Mouse (Mus musculus): ENCODE results near the gene Ryr1. TPM values are rescaled to one million over a fixed set of nuclear protein-coding genes. Genes with fewer than 3 reads are reported as not detected.

Gene Ryr1
- polyA plus RNA-seq, 1 experiment from 2014 or later: 0.31 TPM

DNA sequence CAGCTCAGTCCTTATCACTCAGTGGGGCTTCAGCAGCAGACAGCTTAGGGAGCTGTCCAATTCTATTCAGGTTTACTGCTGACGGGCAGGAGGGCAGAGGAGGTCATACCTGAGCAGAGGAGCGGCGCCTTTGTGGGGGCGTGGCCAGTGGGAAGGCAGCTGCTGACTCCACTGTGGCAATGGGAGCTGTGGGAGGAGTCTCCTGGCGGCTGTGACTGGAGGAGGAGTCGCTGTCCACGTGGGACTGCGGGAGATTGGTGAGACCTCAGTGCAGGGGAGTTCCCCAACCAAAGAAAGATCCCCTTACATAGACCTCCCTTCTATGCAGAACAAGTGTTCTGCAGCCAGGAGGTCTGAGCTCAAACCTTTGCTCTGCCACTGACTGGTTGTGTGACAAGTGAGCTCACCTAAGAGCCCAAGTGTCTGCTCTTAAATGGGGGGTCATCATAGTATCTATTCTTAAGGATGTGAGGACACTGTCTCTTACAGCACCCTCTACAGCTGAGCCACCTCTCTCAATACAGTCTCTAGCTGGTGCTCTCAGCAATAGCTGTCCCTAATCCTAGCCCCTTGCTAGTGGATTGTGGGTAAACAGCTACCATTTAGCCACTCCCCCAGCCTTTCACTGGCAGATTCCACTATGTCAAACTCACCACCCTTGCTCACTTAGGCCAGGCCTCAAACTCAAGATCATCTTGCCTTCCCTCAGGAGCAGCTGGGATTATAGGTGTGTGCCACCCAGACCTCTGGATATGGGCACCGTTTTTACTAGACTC lies 38.0 kb upstream of the Ryr1 start:
- H3K27me3 ChIP-seq (replicated peaks): peaks cover 57% of the 10 kb centered on the region
- no peak overlapping the region for H3K4me3 ChIP-seq
- H3K36me3 ChIP-seq: peaks cover 8% of the 10 kb centered on the region; the same call in 1 of the 2 replicates
- no peak; the same call in 1 of the 2 replicates for ATAC-seq (ENCODE audit: extremely low read depth, insufficient number of reproducible peaks, low FRiP score, low TSS enrichment)
- H3K9me3 ChIP-seq: no peaks in the 10 kb centered on the region
- H3K27ac ChIP-seq (replicated peaks): no peak overlapping the region
- H3K4me1 ChIP-seq: peaks cover 11% of the 10 kb centered on the region
- H3K9ac ChIP-seq: no peak overlapping the region
- no peak overlapping the region for H3K4me2 ChIP-seq
- 13% methylated on average over 9 of the region's 9 CpGs for WGBS

DNA sequence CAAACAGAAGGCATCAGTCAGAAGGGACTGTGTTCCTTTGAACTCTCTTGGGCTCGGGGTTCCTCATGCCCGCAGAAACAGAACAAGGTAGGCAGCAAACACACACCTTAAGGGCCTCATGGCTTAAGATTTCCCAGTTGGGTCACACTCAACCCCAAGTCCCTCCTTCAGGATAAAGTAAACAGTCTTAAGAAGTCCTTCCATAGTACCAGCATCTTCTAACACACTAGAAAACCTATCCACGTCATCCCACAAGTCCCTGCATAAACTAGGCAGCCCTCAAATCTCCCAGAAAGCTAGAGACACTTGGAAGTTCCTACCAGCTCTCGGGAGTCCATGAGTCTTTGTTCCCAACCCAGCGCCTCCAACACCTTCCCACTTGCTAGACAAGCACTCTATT lies 37.3 kb upstream of the Ryr1 start:
- no peak for ATAC-seq (ENCODE audit: extremely low read depth, insufficient number of reproducible peaks, low FRiP score, low TSS enrichment)
- peaks cover 57% of the 10 kb centered on the region for H3K27me3 ChIP-seq (replicated peaks)
- peaks cover 8% of the 10 kb centered on the region; the same call in 1 of the 2 replicates for H3K36me3 ChIP-seq
- H3K4me2 ChIP-seq: no peak overlapping the region
- peaks cover 9% of the 10 kb centered on the region for H3K4me1 ChIP-seq
- H3K9ac ChIP-seq: no peak overlapping the region
- no peak overlapping the region for H3K27ac ChIP-seq (replicated peaks)
- H3K4me3 ChIP-seq: no peak overlapping the region
- H3K9me3 ChIP-seq: no peaks in the 10 kb centered on the region
- WGBS: 60% methylated on average over 5 of the region's 5 CpGs

DNA sequence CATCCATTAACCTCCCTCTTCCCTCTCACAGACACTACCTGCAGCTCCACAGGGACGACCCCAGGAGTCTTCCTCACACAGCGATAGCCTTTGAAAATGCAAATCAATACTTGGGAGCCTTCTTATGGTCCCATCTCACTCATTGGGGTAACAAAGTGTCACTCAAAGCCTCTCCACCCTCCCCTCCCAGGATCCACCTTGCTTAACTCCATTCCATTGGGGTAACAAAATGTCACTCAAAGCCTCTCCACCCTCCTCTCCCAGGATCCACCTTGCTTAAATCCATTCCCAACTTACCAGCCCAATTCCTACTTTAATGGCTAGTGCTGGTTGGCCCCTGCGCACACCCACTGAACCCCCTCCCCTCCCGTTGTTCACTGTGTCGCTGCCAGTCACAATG lies 33.3 kb upstream of the Ryr1 start:
- H3K36me3 ChIP-seq: peaks cover 14% of the 10 kb centered on the region
- 0 out of 2 replicates have a peak, but pooled peaks cover 4% of the 10 kb centered on the region for H3K9me3 ChIP-seq
- H3K9ac ChIP-seq: no peak overlapping the region
- H3K27ac ChIP-seq (replicated peaks): no peak overlapping the region
- H3K27me3 ChIP-seq (replicated peaks): peaks cover 49% of the 10 kb centered on the region
- no peak for ATAC-seq (ENCODE audit: extremely low read depth, insufficient number of reproducible peaks, low FRiP score, low TSS enrichment)
- peaks cover 19% of the 10 kb centered on the region for H3K4me1 ChIP-seq
- H3K4me3 ChIP-seq: no peak overlapping the region
- WGBS: 3% methylated on average over 5 of the region's 5 CpGs
- no peak overlapping the region for H3K4me2 ChIP-seq

DNA sequence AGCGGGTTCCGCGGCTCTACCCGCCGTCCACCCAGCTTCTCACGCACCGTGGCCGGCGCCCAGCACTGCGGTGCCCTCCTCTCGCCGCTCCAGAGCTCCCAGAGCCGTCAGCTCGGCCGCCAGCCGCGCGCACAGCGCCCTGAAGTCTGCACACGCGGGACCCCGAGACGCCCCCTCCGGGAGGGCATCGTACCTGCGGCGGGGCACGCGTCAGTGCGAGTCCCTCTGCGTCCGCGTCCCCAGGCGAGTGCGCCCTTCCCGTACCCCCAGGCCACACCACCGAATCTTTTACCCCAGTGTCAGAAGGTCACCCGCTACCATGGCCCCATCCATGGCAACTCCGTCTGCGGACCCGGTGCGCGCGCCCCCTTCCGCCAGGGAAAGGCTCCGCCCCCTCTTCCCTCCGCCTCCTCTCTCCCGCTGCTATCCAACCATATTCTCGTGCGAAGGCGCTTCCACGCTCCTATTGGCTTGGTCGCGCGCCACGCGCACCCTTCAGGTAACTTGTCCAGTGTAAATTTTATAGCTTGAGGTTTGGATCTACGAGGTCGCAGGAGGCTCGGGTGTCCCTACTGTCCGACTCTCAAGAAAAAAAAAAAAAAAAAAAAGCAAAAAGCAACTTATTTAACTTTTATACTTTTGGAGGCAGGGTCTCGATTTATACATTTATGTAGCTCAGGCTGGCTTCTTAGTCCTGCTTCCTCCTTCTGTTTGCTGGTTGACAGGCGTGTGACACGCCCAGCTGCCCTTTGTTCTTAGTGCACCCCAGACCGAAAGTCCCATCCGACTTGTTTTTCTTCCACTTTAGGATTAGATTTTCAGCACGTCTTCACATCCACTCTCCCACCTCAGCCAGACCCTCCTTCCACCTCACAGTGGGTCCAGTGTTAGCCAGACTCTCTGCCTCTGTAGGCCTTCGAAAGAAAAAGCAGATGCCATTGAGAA lies 31.1 kb upstream of the Ryr1 start, which contains the start of gene Fam98c:
Fam98c (minus strand) TSS at position 397 of the 945 bp plus-strand sequence.
- H3K27me3 ChIP-seq (replicated peaks): peaks cover 40% of the 10 kb centered on the region
- ATAC-seq (ENCODE audit: extremely low read depth, insufficient number of reproducible peaks, low FRiP score, low TSS enrichment): peak; percentile 68

DNA sequence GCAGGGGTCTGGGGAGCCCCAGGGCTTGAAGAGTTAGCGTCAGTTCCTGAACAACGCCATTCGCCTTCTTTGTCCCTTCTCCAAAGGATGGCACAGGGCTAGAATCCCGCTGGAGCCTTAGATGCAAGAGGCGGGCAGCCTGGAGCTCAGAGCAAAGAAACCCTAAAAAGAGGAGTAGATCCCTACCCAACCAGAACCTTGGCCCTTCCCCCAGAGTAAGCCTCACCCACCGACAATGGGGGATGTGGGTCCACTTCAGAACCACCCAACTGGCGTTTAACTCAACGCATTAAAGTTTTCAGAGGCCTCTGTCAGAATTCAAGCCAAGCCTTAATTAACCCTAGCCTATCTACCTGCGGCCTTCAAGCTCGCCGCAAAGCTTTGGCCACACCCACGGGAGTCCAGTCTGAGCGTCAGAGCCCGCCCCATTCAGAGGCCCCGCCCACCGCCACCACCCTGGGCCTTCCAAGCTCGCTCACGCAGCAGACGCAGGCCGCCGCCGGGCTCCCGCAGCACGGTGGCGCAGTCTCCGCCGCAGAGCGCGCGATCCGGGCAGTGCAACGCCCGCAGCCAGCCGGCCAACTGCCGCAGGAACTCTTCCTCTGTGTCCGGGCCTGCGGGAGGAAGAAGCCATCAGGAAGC lies 30.3 kb upstream of the Ryr1 start:
- 0 out of 2 replicates have a peak, but pooled peaks cover 4% of the 10 kb centered on the region for H3K9me3 ChIP-seq
- 7% methylated on average over 37 of the region's 37 CpGs for WGBS
- peak overlapping the region; percentile 89 for H3K9ac ChIP-seq
- peaks cover 10% of the 10 kb centered on the region for H3K4me1 ChIP-seq
- H3K27me3 ChIP-seq (replicated peaks): peaks cover 36% of the 10 kb centered on the region
- ATAC-seq (ENCODE audit: extremely low read depth, insufficient number of reproducible peaks, low FRiP score, low TSS enrichment): peak; percentile 77
- peak overlapping the region; percentile 97 for H3K4me2 ChIP-seq
- peak overlapping the region; percentile 84 for H3K27ac ChIP-seq (replicated peaks)
- H3K4me3 ChIP-seq: peak overlapping the region; percentile 86
- peaks cover 6% of the 10 kb centered on the region for H3K36me3 ChIP-seq

More for the DNA sequence above, 31.1 kb upstream of the Ryr1 start, which contains the start of gene Fam98c:
- Histone ChIP-seq H3K9ac (peak within 1 kb of the TSS; percentile 89), H3K4me2 (peak within 1 kb of the TSS; percentile 97), H3K4me1 (peaks cover 10% of the 10 kb centered on the region), H3K4me3 (peak within 1 kb of the TSS; percentile 86), H3K9me3 (0 out of 2 replicates have a peak, but pooled peaks cover 4% of the 10 kb centered on the region), H3K36me3 (peaks cover 9% of the 10 kb centered on the region), H3K27ac (replicated peaks) (peak within 1 kb of the TSS; percentile 84)
- 3% methylated on average over 68 of the region's 68 CpGs for WGBS

DNA sequence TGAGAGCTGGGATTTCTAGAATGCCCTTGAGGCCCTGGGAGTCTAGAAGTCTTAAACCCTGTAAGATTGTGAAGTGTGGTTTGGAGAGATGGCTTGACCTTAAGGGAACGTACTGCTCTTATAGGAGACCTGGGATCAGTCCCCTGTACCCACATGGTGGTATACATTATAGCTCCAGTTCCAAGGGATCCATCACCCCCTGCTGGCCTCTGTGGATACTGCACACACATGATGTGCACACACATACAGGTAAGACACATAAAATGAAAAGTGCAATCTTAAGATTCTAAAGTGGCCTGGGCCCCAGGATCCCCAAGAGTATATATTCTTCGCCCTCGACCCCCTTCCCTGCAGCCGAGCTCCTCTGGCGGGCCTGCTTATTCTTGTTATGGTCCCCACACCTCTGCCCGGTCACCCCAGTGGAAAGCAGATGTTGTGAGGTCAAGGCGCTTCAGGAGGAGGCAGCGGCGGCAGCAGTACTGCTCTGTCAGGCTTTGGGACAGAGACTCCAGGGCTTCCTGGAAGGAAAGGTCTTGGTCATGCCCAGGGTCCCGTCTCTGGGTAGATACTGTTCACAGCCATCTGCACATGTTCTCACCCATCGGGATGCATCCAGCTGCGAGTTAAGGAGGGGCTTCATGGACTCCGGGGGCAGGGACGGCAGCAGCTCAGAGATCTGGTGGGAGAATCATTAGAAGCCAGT lies 29.2 kb upstream of the Ryr1 start:
- peaks cover 34% of the 10 kb centered on the region for H3K27me3 ChIP-seq (replicated peaks)
- ATAC-seq (ENCODE audit: extremely low read depth, insufficient number of reproducible peaks, low FRiP score, low TSS enrichment): no peak
- peaks cover 6% of the 10 kb centered on the region for H3K36me3 ChIP-seq
- H3K4me3 ChIP-seq: no peak overlapping the region
- H3K4me1 ChIP-seq: peaks cover 10% of the 10 kb centered on the region
- WGBS: 88% methylated on average over 14 of the region's 14 CpGs
- no peak overlapping the region for H3K4me2 ChIP-seq
- 0 out of 2 replicates have a peak, but pooled peaks cover 4% of the 10 kb centered on the region for H3K9me3 ChIP-seq
- no peak overlapping the region for H3K9ac ChIP-seq
- no peak overlapping the region for H3K27ac ChIP-seq (replicated peaks)

DNA sequence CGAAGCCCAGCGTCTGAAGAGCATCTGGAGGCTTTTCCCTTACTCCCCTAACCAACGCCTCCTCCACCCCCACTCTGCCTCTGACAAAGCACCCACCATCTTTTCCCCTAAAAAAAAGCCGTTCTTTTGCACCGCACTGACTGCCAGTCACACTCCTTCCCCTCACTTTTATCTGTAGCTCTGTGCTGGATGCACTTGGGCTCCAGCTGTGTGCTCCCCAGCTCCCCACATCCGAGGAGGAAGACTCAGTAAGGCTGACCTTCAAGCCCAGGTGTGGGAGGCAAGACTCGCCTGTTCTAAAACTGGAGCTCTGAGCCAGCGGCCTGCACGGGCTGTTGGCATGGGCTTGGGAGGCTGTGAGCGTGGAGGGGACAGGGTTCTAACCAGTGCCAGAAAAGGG lies 26.5 kb upstream of the Ryr1 start:
- Histone ChIP-seq H3K36me3 (peaks cover 6% of the 10 kb centered on the region), H3K9me3 (0 out of 2 replicates have a peak, but pooled peaks cover 4% of the 10 kb centered on the region), H3K4me1 (peaks cover 9% of the 10 kb centered on the region), H3K27ac (replicated peaks) (no peak overlapping the region), H3K4me2 (no peak overlapping the region), H3K4me3 (no peak overlapping the region), H3K9ac (no peak overlapping the region), H3K27me3 (replicated peaks) (peaks cover 17% of the 10 kb centered on the region)
- ATAC-seq (ENCODE audit: extremely low read depth, insufficient number of reproducible peaks, low FRiP score, low TSS enrichment): no peak
- 55% methylated on average over 10 of the region's 10 CpGs for WGBS

DNA sequence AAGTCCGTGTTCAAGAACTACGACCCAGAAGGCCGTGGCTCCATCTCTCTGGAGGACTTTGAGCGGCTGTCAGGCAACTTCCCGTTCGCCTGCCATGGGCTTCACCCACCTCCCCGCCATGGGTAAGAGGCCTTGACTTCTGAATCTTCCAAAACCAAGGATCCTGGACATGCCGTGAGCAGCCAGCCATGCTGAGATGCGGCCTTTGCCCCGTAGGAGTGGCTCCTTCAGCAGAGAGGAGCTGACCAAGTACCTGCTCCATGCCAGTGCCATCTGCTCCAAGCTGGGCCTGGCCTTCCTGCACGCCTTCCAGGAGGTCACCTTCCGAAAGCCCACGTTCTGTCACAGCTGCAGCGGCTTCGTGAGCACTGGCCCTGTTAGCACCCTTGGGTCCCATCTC lies 23.8 kb upstream of the Ryr1 start:
- no peaks in the 10 kb centered on the region for H3K4me1 ChIP-seq
- H3K27ac ChIP-seq (replicated peaks): no peak overlapping the region
- no peak overlapping the region for H3K9ac ChIP-seq
- no peak overlapping the region for H3K4me2 ChIP-seq
- 82% methylated on average over 15 of the region's 15 CpGs for WGBS
- peaks cover 17% of the 10 kb centered on the region for H3K27me3 ChIP-seq (replicated peaks)
- H3K36me3 ChIP-seq: no peaks in the 10 kb centered on the region; the same call in 1 of the 2 replicates
- H3K9me3 ChIP-seq: no peaks in the 10 kb centered on the region
- H3K4me3 ChIP-seq: no peak overlapping the region
- ATAC-seq (ENCODE audit: extremely low read depth, insufficient number of reproducible peaks, low FRiP score, low TSS enrichment): no peak

DNA sequence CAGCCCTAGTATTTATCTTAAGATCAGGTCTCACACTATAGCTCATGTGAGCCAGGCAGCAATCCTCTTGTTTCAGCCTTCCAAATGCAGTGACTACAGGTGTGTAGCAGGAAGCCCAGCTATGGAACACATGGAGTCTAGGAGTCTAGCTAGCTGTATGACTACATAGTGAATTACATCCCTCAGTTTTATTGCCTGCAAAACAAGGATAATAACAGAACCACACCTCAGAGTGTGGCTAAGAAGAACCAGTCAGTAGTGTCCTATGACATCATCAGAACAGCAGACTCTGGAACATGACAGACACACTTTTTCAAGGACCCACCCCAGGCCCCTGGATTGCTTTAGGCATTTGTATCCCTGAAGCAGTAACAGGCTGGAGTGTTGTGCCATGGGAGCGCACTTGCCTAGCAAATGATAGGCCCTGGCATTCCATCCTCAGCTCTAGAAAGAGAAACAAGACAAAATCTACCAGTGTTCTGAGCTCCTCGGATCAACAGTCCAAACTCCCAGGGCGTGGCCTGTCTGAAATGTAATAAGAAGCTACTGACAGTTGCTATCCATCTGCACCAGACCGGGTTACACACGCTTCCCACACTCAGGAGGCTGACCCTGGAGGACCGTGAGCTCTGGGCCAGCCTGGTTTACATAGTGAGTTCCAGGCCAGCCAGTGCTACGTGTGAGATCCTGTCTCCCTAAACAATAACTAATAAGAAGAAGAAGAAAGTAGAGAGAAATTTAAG lies 21.8 kb upstream of the Ryr1 start:
- Histone ChIP-seq H3K9me3 (no peaks in the 10 kb centered on the region), H3K27me3 (replicated peaks) (peaks cover 17% of the 10 kb centered on the region), H3K27ac (replicated peaks) (no peak overlapping the region), H3K36me3 (no peaks in the 10 kb centered on the region), H3K9ac (no peak overlapping the region), H3K4me2 (no peak overlapping the region), H3K4me3 (no peak overlapping the region), H3K4me1 (no peaks in the 10 kb centered on the region)
- 77% methylated on average over 7 of the region's 7 CpGs for WGBS
- no peak for ATAC-seq (ENCODE audit: extremely low read depth, insufficient number of reproducible peaks, low FRiP score, low TSS enrichment)

DNA sequence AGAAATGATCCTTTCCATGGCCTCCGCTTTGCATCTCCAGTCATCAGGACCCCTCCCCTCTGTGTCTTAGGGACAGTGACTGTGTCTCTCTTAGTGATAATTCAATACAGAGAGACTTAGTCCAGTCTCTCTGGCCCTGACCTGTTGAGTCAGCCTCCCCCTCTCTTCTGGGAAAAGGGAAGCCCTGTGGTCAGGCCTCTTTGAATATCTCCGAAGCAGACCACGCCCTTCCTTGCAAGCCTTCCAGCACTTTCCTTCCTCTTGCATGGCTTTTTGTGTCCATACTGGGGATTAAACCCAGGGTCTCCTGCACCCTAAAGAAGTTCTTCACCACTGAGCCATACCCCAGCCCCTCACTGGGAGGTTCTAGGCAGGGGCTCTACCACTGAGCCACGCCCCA lies 19.0 kb upstream of the Ryr1 start:
- Histone ChIP-seq H3K27ac (replicated peaks) (no peak overlapping the region), H3K4me3 (no peak overlapping the region), H3K27me3 (replicated peaks) (0 out of 2 replicates have a peak, but pooled peaks cover 4% of the 10 kb centered on the region), H3K9ac (no peak overlapping the region), H3K36me3 (no peaks in the 10 kb centered on the region), H3K4me2 (no peak overlapping the region), H3K4me1 (no peaks in the 10 kb centered on the region), H3K9me3 (no peaks in the 10 kb centered on the region)
- WGBS: 79% methylated on average over 4 of the region's 4 CpGs
- ATAC-seq (ENCODE audit: extremely low read depth, insufficient number of reproducible peaks, low FRiP score, low TSS enrichment): no peak
